Mouse (Mus musculus): Measurements from ENCODE around the gene Xlr4c. TPM values are rescaled to one million over a fixed set of nuclear protein-coding genes. Genes with fewer than 3 reads are reported as not detected.
"Not testable (repeated sequence)": the region's sequence is repeated elsewhere in the genome, so short reads cannot be mapped to it uniquely, and the experiment has no call there.

The Xlr4c gene
- not detected in 2 replicates for polyA plus RNA-seq (2012; ENCODE audit: insufficient read depth, insufficient read length, low replicate concordance, missing spikeins)

DNA sequence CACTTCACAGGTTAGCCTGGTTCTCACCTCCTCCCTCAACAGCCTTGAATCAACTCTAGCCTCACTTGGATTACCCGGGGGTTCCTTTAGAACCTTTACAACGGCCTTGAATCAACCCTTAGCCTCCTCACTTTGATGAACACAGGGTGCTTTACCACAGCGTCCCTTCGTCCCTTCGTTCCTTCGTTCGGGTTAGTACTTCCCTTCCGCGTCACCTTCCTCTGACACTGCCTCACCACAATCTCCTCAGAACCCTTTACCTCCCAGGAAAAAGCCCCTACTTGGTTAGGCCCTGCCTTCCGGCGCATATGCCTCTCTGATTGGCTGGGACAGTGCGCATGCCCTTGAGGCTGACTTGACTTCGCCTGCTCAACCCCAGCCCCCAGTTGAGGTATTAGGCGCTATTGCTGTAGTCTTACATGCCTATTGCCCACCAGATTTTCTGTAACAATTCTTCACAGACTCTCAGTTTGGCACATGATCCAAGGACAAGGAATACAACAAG, at the start of gene Xlr4c:
Xlr4c (minus strand) TSS at position 310 of the 505 bp plus-strand sequence.
- H3K4me1 ChIP-seq (ENCODE audit: control insufficient read depth, insufficient read depth, low read length); H3K27ac ChIP-seq (ENCODE audit: insufficient read depth, low read depth, low read length); H3K4me3 ChIP-seq (ENCODE audit: insufficient read depth, low read depth, low read length): not testable (repeated sequence)
- 89% methylated on average over 14 of the region's 14 CpGs for WGBS

DNA sequence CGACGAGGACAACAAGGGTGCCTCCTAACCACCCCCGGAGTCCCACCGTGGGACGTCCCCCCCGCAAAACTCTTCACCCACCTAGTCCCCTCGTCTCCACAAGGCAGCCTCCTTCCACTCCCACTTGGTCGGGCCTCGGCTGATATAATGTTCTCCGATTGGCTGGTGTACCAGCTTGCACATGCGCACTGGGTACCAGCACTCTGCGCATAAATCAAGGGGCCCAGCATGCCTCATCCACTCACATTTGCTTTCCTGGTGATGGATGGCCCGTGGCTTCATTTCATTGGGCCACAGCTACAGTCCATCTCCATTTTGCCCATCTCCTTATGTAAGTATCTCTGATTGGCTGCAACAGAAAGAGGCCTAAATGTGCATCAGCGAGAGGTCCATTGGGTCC, 22.3 kb upstream of the Xlr4c start, which contains the start of gene Xlr3c:
Xlr3c (minus strand) TSS at position 121 of the 400 bp plus-strand sequence.
- H3K4me1 ChIP-seq (ENCODE audit: control insufficient read depth, insufficient read depth, low read length); H3K27ac ChIP-seq (ENCODE audit: insufficient read depth, low read depth, low read length); H3K4me3 ChIP-seq (ENCODE audit: insufficient read depth, low read depth, low read length): not testable (repeated sequence)
- 94% methylated on average over 14 of the region's 14 CpGs for WGBS

DNA sequence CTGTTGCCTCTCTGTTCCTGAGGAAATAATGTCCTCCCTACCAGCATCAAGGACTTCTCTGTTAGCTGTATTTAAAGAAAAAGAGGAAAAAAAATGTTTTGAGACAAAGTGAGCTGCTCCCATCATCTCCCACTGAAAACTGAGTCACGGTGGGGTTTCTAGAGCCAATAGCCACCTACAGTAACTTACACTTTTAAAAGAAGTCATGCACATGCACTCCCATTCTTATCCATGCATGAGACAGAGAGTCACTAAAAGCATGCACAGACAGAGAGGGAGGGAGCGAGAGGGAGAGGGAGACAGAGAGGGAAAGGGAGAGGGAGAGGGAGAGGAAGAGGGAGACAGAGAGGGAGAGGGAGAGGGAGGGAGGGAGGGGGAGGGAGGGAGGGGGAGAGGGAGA, 19.5 kb upstream of the Xlr4c start:
- H3K4me3 ChIP-seq (ENCODE audit: insufficient read depth, low read depth, low read length); H3K4me1 ChIP-seq (ENCODE audit: control insufficient read depth, insufficient read depth, low read length); H3K27ac ChIP-seq (ENCODE audit: insufficient read depth, low read depth, low read length): not testable (repeated sequence)
- WGBS: 50% methylated on average over 1 of the region's 2 CpGs

DNA sequence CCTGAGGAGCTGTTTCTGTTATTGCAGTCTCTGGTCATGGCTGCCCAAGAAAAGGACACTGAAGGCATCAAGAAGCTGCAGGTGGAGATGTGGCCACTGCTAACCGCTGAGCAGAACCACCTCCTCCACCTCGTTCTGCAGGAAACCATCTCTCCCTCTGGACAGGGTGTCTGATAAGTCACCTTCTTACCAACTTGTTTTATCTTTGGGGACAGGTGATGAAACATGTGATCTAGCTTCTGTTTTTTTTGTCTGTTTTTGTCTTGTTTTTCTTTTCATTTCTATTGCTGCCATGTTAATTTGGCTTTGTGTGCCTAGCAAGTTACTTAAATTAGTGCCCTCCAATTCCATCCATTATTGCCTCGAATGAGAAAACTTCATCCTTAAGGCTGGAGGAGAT, 13.6 kb downstream of the Xlr4c start:
- 10% methylated on average over 3 of the region's 3 CpGs for WGBS
- TF ChIP-seq CTCF (IDR thresholded peaks at IDR 0.05; ENCODE audit: insufficient read depth, low read depth, low read length) (no peak), POLR2A (IDR thresholded peaks at IDR 0.05; ENCODE audit: insufficient read depth, low read depth, low read length) (no peak)
- Histone ChIP-seq H3K4me1 (ENCODE audit: control insufficient read depth, insufficient read depth, low read length) (0 out of 2 replicates have a peak, but pooled peaks cover 3% of the 10 kb centered on the region), H3K4me3 (ENCODE audit: insufficient read depth, low read depth, low read length) (peak overlapping the region; percentile 75), H3K27ac (ENCODE audit: insufficient read depth, low read depth, low read length) (no peak overlapping the region)

DNA sequence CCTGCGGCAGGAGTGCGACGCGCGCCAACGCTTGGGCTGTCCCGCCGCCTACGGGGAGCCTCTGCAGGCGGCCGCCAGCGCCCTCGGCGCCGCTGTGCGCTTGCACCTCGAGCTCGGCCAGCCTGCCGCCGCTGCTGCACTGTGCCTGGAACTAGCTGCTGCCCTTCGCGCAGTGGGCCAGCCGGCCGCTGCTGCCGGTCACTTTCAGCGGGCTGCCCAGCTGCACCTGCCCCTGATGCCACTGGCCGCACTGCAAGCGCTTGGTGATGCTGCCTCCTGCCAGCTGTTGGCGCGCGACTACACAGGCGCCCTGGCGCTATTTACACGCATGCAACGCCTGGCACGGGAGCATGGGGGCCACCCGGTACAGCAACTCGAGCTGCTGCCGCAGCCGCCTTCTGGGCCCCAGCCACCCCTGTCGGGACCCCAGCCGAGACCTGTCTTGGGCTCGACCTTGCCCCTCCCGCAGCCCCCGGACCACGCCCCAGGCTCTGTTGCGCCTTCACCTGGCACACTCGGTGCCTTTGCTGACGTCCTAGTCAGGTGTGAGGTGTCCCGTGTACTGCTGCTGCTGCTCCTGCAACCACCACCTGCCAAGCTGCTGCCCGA, 14.2 kb downstream of the Xlr4c start:
- H3K4me3 ChIP-seq (ENCODE audit: insufficient read depth, low read depth, low read length): peak overlapping the region; percentile 75
- peak overlapping the region; percentile 98 for H3K27ac ChIP-seq (ENCODE audit: insufficient read depth, low read depth, low read length)
- 21% methylated on average over 51 of the region's 51 CpGs for WGBS
- 0 out of 2 replicates have a peak, but pooled peaks cover 3% of the 10 kb centered on the region for H3K4me1 ChIP-seq (ENCODE audit: control insufficient read depth, insufficient read depth, low read length)
- TF ChIP-seq POLR2A (IDR thresholded peaks at IDR 0.05; ENCODE audit: insufficient read depth, low read depth, low read length) (no peak), CTCF (IDR thresholded peaks at IDR 0.05; ENCODE audit: insufficient read depth, low read depth, low read length) (no peak)

DNA sequence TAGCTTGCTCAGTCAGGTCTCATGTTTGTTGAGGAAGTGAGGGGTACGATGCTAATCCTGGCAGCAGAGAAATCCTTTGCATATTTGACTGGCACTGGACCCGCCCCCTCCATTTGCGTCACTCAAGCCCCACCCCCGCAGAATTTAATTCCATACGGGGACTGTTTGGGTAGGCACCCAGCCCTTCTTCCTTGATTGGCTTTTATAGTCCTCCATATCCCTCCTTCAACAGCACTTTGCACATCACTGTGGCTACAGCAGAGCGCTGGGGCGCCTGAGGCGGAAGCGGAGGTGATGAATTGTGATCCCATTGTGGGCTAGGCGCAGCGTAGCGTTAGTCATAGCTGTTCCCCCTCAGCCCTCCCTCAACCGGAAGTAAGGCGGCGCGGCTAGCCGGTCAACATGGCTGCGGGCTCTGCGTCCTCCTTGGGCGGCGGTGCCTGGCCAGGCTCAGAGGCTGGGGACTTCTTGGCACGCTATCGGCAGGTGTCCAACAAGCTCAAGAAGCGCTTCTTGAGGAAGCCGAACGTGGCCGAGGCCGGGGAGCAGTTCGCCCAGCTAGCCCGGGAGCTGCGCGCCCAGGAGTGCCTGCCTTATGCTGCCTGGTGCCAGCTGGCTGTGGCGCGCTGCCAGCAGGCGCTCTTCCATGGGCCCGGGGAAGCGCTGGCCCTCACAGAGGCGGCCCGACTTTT, 14.9 kb downstream of the Xlr4c start, which contains the start of gene F8a:
F8a (plus strand) TSS at position 378 of the 692 bp plus-strand sequence.
- WGBS: 16% methylated on average over 37 of the region's 39 CpGs
- Histone ChIP-seq H3K27ac (ENCODE audit: insufficient read depth, low read depth, low read length) (peak within 1 kb of the TSS; percentile 98), H3K4me1 (ENCODE audit: control insufficient read depth, insufficient read depth, low read length) (0 out of 2 replicates have a peak, but pooled peaks cover 3% of the 10 kb centered on the region), H3K4me3 (ENCODE audit: insufficient read depth, low read depth, low read length) (peak within 1 kb of the TSS; percentile 75)
- TF ChIP-seq CTCF (IDR thresholded peaks at IDR 0.05; ENCODE audit: insufficient read depth, low read depth, low read length) (no peak), POLR2A (IDR thresholded peaks at IDR 0.05; ENCODE audit: insufficient read depth, low read depth, low read length) (0 out of 2 replicates have a peak, but pooled peaks have one; percentile 42)

DNA sequence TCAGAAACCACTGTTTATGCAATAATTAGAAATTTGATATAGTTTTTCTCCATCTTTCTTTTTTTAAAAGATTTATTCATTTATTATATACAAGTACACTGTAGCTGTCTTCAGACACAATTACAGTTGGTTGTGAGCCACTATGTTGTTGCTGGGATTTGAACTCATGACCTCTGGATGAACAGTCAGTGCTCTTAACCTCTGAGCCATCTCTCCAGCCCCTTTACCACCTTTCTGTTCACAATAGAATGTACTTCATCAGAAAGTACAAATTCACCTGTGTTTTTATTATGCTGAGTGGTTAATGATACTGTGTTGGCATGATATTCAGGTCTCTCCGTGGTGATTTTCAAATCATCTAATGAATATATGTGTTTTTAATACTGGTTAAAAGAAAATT, 17.6 kb downstream of the Xlr4c start:
- 66% methylated on average over 1 of the region's 1 CpGs for WGBS

DNA sequence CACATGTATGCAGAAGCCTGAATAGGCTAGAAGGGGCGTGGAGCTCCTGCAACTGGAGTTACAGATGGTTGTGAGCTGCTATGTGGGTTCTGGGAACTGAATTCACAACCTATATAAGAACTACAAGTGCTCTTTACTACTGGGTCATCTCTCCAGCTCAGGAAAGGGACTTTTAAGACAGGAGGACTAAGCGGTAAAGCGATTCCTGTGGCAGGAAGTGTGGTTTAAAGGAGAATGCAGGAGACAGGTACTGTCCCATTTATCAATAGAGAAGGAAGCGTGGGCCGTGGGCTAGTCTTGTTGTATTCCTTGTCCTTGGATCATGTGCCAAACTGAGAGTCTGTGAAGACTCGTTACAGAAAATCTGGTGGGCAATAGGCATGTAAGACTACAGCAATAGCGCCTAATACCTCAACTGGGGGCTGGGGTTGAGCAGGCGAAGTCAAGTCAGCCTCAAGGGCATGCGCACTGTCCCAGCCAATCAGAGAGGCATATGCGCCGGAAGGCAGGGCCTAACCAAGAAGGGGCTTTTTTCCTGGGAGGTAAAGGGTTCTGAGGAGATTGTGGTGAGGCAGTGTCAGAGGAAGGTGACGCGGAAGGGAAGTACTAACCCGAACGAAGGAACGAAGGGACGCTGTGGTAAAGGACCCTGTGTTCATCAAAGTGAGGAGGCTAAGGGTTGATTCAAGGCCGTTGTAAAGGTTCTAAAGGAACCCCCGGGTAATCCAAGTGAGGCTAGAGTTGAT, 28.9 kb downstream of the Xlr4c start, which contains the start of gene Xlr4b:
Xlr4b (plus strand) TSS at position 515 of the 746 bp plus-strand sequence.
- not testable (repeated sequence) for H3K27ac ChIP-seq (ENCODE audit: insufficient read depth, low read depth, low read length); H3K4me1 ChIP-seq (ENCODE audit: control insufficient read depth, insufficient read depth, low read length); H3K4me3 ChIP-seq (ENCODE audit: insufficient read depth, low read depth, low read length)
- WGBS: 85% methylated on average over 18 of the region's 19 CpGs

More for the DNA sequence above, 17.6 kb downstream of the Xlr4c start:
- no peak for TF ChIP-seq POLR2A (IDR thresholded peaks at IDR 0.05; ENCODE audit: insufficient read depth, low read depth, low read length)
- TF ChIP-seq CTCF (IDR thresholded peaks at IDR 0.05; ENCODE audit: insufficient read depth, low read depth, low read length): no peak
- Histone ChIP-seq H3K4me1 (ENCODE audit: control insufficient read depth, insufficient read depth, low read length) (0 out of 2 replicates have a peak, but pooled peaks cover 3% of the 10 kb centered on the region), H3K4me3 (ENCODE audit: insufficient read depth, low read depth, low read length) (no peak overlapping the region), H3K27ac (ENCODE audit: insufficient read depth, low read depth, low read length) (no peak overlapping the region)

DNA sequence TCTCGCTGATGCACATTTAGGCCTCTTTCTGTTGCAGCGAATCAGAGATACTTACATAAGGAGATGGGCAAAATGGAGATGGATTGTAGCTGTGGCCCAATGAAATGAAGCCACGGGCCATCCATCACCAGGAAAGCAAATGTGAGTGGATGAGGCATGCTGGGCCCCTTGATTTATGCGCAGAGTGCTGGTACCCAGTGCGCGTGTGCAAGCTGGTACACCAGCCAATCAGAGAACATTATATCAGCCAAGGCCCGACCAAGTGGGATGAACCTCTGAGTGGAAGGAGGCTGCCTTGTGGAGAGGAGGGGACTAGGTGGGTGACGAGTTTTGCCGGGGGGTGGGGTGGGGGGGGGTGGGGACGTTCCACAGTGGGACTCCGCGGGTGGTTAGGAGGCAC, 51.0 kb downstream of the Xlr4c start, which contains the start of gene Xlr3b:
Xlr3b (plus strand) TSS at position 274 of the 400 bp plus-strand sequence.
- WGBS: 79% methylated on average over 12 of the region's 12 CpGs
- H3K4me3 ChIP-seq (ENCODE audit: insufficient read depth, low read depth, low read length); H3K4me1 ChIP-seq (ENCODE audit: control insufficient read depth, insufficient read depth, low read length); H3K27ac ChIP-seq (ENCODE audit: insufficient read depth, low read depth, low read length): not testable (repeated sequence)

Other genes with a start within 250 kb of the Xlr4c start
- not detected in 2 replicates for gene Pnma5, start 206.0 kb downstream of the Xlr4c start, polyA plus RNA-seq (2012; ENCODE audit: insufficient read depth, insufficient read length, low replicate concordance, missing spikeins)
- not detected in 2 replicates for gene Pnma3, start 178.3 kb downstream of the Xlr4c start, polyA plus RNA-seq (2012; ENCODE audit: insufficient read depth, insufficient read length, low replicate concordance, missing spikeins)
- gene Xlr4a, start 160.7 kb downstream of the Xlr4c start, polyA plus RNA-seq (2012; ENCODE audit: insufficient read depth, insufficient read length, low replicate concordance, missing spikeins): not detected in 2 replicates
- gene Xlr3a, start 146.0 kb downstream of the Xlr4c start, polyA plus RNA-seq (2012; ENCODE audit: insufficient read depth, insufficient read length, low replicate concordance, missing spikeins): not detected in 2 replicates
- gene Gm14685, start 126.1 kb downstream of the Xlr4c start, polyA plus RNA-seq (2012; ENCODE audit: insufficient read depth, insufficient read length, low replicate concordance, missing spikeins): not detected in 2 replicates
- not detected in 2 replicates for gene Xlr5b, start 94.3 kb downstream of the Xlr4c start, polyA plus RNA-seq (2012; ENCODE audit: insufficient read depth, insufficient read length, low replicate concordance, missing spikeins)
- not detected in 2 replicates for gene DXBay18, start 93.7 kb downstream of the Xlr4c start, polyA plus RNA-seq (2012; ENCODE audit: insufficient read depth, insufficient read length, low replicate concordance, missing spikeins)
- not detected in 2 replicates for gene Spin2d, start 66.1 kb downstream of the Xlr4c start, polyA plus RNA-seq (2012; ENCODE audit: insufficient read depth, insufficient read length, low replicate concordance, missing spikeins)
- gene Xlr3b, start 50.9 kb downstream of the Xlr4c start, polyA plus RNA-seq (2012; ENCODE audit: insufficient read depth, insufficient read length, low replicate concordance, missing spikeins): not detected in 2 replicates
- not detected in 2 replicates for gene Xlr4b, start 28.8 kb downstream of the Xlr4c start, polyA plus RNA-seq (2012; ENCODE audit: insufficient read depth, insufficient read length, low replicate concordance, missing spikeins)
- not detected in 2 replicates for gene F8a, start 14.8 kb downstream of the Xlr4c start, polyA plus RNA-seq (2012; ENCODE audit: insufficient read depth, insufficient read length, low replicate concordance, missing spikeins)
- gene Xlr3c, start 22.3 kb upstream of the Xlr4c start, polyA plus RNA-seq (2012; ENCODE audit: insufficient read depth, insufficient read length, low replicate concordance, missing spikeins): not detected in 2 replicates
- gene Xlr5a, start 49.8 kb upstream of the Xlr4c start, polyA plus RNA-seq (2012; ENCODE audit: insufficient read depth, insufficient read length, low replicate concordance, missing spikeins): not detected in 2 replicates
- gene Xlr5c, start 49.8 kb upstream of the Xlr4c start, polyA plus RNA-seq (2012; ENCODE audit: insufficient read depth, insufficient read length, low replicate concordance, missing spikeins): not detected in 2 replicates
- not detected in 2 replicates for gene Gm45015, start 93.7 kb upstream of the Xlr4c start, polyA plus RNA-seq (2012; ENCODE audit: insufficient read depth, insufficient read length, low replicate concordance, missing spikeins)
- gene Zfp275, start 99.5 kb upstream of the Xlr4c start, polyA plus RNA-seq (2012; ENCODE audit: insufficient read depth, insufficient read length, low replicate concordance, missing spikeins): not detected in 2 replicates
- gene Gm18336, start 155.6 kb upstream of the Xlr4c start, polyA plus RNA-seq (2012; ENCODE audit: insufficient read depth, insufficient read length, low replicate concordance, missing spikeins): not detected in 2 replicates
- gene Zfp92, start 168.0 kb upstream of the Xlr4c start, polyA plus RNA-seq (2012; ENCODE audit: insufficient read depth, insufficient read length, low replicate concordance, missing spikeins): not detected in 2 replicates
- not detected in 2 replicates for gene Trex2, start 192.2 kb upstream of the Xlr4c start, polyA plus RNA-seq (2012; ENCODE audit: insufficient read depth, insufficient read length, low replicate concordance, missing spikeins)
- gene Haus7, start 215.9 kb upstream of the Xlr4c start, polyA plus RNA-seq (2012; ENCODE audit: insufficient read depth, insufficient read length, low replicate concordance, missing spikeins): not detected in 2 replicates
- gene Bgn, start 240.5 kb upstream of the Xlr4c start, polyA plus RNA-seq (2012; ENCODE audit: insufficient read depth, insufficient read length, low replicate concordance, missing spikeins): not detected in 2 replicates